Mouse (Mus musculus): ENCODE measurements around the gene Ruvbl1.

Gene Ruvbl1

GRCm38 (mm10) chr6:88465181-88465920 lies at the start of gene Ruvbl1:
Gene Ruvbl1, plus strand, starts transcription at chr6:88465409.
- peak; percentile 94 for DNase-seq (ENCODE audit: low spot score)

- no peak for DNase-seq (ENCODE audit: low spot score)
Observed at GRCm38 (mm10) chr6:88416130-88416758, 49.0 kb upstream of the Ruvbl1 start.

GRCm38 (mm10) chr6:88431202-88431601 lies 34.0 kb upstream of the Ruvbl1 start:
- peak; percentile 16 for DNase-seq (ENCODE audit: low spot score)

GRCm38 (mm10) chr6:88435609-88436008 lies 29.6 kb upstream of the Ruvbl1 start:
- DNase-seq (ENCODE audit: low spot score): no peak

- no peak for DNase-seq (ENCODE audit: low spot score)
Observed at GRCm38 (mm10) chr6:88439056-88439455, 26.2 kb upstream of the Ruvbl1 start.

- DNase-seq (ENCODE audit: low spot score): no peak
Observed at GRCm38 (mm10) chr6:88442551-88442950, 22.7 kb upstream of the Ruvbl1 start.

GRCm38 (mm10) chr6:88443446-88443845 lies 21.8 kb upstream of the Ruvbl1 start:
- no peak for DNase-seq (ENCODE audit: low spot score)

GRCm38 (mm10) chr6:88444076-88444750 lies 21.0 kb upstream of the Ruvbl1 start:
- DNase-seq (ENCODE audit: low spot score): no peak

GRCm38 (mm10) chr6:88445661-88446060 lies 19.5 kb upstream of the Ruvbl1 start:
- DNase-seq (ENCODE audit: low spot score): no peak

DNA sequence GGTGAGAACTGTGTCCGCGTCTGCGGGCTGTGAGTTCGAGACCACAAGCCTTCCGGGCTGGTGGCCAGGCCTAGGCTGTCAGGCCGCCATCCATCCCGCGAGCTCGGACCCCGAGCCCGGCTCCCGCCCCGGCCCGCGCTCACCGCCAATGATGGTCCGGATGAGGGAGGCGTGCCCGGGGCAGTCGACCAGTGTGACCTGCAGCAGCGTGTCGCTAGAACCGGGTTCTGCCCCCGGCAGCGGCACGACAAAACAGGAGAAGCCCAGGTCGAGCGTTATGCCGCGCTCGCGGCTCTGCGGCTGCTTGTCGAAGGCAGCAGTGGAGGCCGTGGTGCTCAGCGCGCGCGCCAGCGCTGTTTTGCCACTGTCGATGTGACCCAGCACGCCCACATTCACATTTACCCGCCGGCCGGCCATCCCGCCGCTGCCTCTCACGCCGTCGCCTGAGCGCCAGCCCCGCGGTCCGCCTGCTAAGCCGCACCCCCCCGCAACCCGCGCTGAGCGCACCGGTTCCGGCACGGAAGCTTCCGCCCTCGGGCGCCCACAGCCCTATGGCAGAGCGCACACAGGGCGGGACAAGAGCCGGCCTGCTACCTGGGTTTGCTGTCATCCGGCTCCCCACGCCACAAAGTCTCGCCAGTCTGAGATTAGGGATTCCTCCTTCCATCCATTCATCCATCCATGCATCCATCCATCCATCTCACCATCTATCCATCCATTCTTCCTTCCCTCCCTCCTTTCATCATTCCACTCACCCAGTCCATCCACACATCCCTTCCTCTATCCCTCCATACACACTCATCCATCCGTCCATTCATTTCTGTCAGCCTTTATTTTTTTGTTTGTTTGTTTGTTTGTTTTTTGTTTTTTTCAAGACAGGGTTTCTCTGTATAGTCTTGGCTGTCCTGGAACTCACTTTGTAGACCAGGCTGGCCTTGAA lies 18.9 kb upstream of the Ruvbl1 start, which contains the start of gene Eefsec:
Eefsec (minus strand) TSS at position 477 of the 940 bp plus-strand sequence.
- peak; percentile 72 for DNase-seq (ENCODE audit: low spot score)

DNA sequence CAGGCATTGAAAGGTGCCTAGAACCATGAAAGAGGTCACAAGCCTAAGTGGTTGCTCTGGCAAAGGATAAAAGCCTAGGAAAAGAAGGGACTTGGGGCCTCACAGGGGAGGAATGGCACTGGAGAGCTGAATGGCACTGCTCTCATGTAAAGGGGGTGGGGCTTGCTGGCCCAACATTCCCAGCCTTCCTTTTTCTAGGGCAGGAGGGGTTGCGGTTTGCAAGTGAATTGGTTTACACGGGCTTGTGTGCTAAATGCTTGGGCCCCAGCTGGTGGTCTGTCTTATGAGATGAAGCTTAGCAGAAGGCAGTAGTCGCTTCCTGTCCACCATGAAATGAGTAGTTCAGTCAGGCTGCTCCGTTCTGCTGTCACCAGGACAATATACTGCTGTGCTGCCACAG lies 17.8 kb upstream of the Ruvbl1 start:
- DNase-seq (ENCODE audit: low spot score): no peak

DNA sequence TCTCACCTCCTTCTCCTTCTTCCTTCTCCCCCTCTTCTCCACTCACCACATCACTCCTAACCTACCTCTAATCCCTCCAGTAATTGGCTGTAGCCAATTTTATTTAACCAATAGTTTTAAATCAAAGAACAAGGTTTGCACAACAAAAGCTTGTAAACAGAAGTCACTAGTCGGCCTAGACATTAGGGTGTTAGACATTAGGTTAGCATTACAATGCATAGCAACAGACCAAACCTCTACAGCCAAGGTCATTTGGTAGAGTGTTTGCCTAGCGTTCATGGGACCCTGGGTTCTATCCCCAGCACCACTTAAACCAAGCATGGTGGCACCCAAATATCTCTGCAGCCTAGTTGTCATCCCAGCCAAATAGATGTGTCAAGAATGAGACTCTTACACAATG lies 10.7 kb upstream of the Ruvbl1 start:
- DNase-seq (ENCODE audit: low spot score): no peak

- no peak for DNase-seq (ENCODE audit: low spot score)
Observed at GRCm38 (mm10) chr6:88469878-88470277, 4.7 kb downstream of the Ruvbl1 start.

GRCm38 (mm10) chr6:88480421-88480820 lies 15.2 kb downstream of the Ruvbl1 start:
- DNase-seq (ENCODE audit: low spot score): no peak

DNA sequence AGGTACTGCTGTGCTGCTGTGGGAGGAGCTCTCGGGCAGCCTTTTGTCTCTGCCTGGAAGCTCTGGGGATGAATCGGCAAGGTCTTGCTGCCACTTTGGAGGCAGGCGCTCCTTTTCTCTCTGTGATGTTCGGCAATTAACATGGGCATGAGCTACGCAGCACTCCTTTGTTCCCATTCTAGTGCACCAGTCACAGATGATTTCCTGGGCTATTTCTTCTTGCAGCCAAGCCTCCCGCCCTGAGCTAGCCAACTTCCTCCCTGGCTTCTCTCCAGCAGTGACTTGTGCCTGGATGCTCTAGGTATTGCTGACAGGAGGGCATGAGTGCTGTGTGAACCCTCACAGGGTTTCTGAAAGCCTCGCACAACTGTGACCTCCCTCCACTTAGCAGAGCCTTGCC lies 17.9 kb downstream of the Ruvbl1 start:
- DNase-seq (ENCODE audit: low spot score): no peak

- no peak for DNase-seq (ENCODE audit: low spot score)
Observed at GRCm38 (mm10) chr6:88483913-88484312, 18.7 kb downstream of the Ruvbl1 start.

DNA sequence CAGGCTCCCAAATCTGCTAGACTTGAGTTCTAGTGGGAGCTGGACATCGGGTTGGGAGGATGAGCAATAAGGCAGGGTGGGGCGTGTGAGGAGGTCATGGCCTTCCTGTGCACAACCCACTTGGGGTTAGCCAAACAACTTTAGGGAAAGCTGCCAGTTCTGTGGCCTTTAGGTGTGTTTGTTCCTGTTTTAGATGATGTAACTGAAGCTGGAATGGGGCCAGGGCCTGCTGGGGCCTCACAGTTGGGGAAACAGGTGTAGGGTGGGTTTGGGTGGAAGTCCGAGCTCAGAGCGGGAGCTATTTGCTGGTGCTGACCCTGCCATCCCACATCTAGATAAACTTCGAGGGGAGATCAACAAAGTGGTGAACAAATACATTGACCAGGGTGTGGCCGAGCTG lies 20.2 kb downstream of the Ruvbl1 start:
- DNase-seq (ENCODE audit: low spot score): no peak

- DNase-seq (ENCODE audit: low spot score): no peak
Observed at GRCm38 (mm10) chr6:88486893-88487292, 21.7 kb downstream of the Ruvbl1 start.

GRCm38 (mm10) chr6:88489026-88489425 lies 23.8 kb downstream of the Ruvbl1 start:
- no peak for DNase-seq (ENCODE audit: low spot score)

- no peak for DNase-seq (ENCODE audit: low spot score)
Observed at GRCm38 (mm10) chr6:88489834-88490233, 24.6 kb downstream of the Ruvbl1 start.

- DNase-seq (ENCODE audit: low spot score): no peak
Observed at GRCm38 (mm10) chr6:88490629-88491354, 25.6 kb downstream of the Ruvbl1 start.
